Mouse (Mus musculus) spleen, adult 12 weeks (tissue): ENCODE results near the gene AI854703.
"Not testable (repeated sequence)": the region's sequence is repeated elsewhere in the genome, so short reads cannot be mapped to it uniquely, and the experiment has no call there.

Source experiments
- DNase-seq: peaks from one replicate; pipeline ENCODE4 v3.0.0; 2022; ENCODE audit warnings: low spot score

The AI854703 gene

GRCm38 (mm10) chr6:48614756-48615155 is 11.8 kb upstream of the AI854703 start:
- no peak for DNase-seq

DNA sequence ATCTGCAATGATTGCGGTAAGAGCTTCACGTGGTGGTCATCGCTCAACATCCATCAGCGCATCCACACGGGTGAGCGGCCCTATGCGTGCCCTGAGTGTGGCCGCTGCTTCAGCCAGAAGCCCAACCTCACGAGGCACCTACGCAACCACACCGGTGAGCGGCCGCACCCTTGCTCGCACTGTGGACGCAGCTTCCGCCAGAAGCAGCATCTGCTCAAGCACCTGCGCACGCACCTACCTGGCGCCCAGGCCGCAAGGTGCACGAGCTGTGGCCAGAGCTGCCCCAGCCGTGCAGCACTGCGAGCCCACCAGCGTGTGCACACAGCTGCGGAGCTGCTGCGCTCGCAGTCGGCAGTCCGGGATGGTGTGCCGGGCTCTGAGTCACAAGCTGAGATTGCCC is 6.5 kb upstream of the AI854703 start:
- no peak for DNase-seq

GRCm38 (mm10) chr6:48622186-48622843 is 4.2 kb upstream of the AI854703 start:
- DNase-seq, result not testable (repeated sequence)

GRCm38 (mm10) chr6:48623460-48623859 is 3.1 kb upstream of the AI854703 start:
- no peak for DNase-seq

GRCm38 (mm10) chr6:48626984-48627383 is 420 bp downstream of the AI854703 start:
- DNase-seq, result no peak

DNA sequence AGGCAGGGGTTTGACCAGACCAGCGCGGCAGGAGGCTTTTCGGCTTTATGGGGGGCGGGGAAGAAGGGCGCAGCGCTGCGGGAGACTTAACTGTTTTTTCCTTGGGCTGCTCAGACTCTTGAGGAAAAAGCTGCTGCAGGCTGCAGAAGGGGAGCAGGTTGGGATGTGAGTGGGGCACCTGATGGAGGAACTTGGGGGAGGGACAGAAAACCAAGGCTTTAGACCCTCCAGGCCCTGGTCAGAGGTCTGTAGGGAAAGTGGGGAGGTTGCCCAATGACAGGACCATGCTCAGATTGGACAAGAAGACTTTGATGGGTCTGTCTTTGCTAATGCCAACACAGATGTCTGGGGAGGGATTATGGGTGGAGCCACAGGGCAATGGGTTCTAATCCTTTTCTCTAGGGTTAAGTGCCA is 954 bp downstream of the AI854703 start:
- no peak for DNase-seq

DNA sequence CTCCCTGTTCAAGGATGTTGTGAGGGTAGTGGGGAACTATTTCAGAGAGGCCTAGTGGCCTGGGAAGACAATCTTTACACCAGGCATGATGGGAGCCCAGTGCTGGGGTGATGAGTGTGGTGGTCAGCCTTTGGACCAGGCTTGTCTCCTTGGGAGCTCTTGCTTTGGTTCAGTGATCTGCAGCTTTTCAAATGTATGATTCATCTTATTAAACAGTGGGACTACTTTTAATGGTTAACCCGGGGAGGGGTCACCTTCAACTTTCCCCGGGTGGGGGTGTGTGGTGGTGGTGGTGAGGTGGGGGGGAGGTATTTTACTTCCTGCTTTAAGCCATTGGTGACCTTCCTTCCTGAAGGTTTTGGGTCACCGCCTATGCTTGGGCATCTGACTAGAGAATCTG is 1.8 kb downstream of the AI854703 start:
- DNase-seq, result no peak

GRCm38 (mm10) chr6:48628808-48629660 is 2.5 kb downstream of the AI854703 start:
- DNase-seq, result no peak

GRCm38 (mm10) chr6:48629661-48630034 is 3.1 kb downstream of the AI854703 start:
- no peak for DNase-seq

DNA sequence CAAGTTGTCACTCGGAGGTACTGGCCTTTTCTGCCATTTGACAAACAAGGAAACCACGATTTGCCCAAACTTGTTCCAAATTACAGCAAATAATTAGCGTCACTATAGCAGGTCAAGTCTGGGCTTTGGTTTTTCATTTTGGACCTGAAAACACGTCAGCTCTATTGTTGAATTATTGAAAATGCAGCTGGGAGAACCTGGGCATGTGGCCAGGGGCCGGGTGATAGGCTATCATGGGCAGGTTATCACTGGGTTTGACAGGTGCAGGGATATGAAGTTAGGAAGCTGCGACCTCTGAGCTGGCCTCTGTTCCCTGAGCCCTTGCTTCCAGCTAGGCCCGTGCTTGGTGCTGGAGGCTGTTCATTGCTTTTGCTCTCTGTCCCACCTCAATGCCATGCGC is 4.3 kb downstream of the AI854703 start:
- DNase-seq, result no peak

- DNase-seq, result no peak
Observed at GRCm38 (mm10) chr6:48635105-48635504, 8.5 kb downstream of the AI854703 start.

GRCm38 (mm10) chr6:48636515-48636914 is 10.0 kb downstream of the AI854703 start:
- DNase-seq, result no peak

DNA sequence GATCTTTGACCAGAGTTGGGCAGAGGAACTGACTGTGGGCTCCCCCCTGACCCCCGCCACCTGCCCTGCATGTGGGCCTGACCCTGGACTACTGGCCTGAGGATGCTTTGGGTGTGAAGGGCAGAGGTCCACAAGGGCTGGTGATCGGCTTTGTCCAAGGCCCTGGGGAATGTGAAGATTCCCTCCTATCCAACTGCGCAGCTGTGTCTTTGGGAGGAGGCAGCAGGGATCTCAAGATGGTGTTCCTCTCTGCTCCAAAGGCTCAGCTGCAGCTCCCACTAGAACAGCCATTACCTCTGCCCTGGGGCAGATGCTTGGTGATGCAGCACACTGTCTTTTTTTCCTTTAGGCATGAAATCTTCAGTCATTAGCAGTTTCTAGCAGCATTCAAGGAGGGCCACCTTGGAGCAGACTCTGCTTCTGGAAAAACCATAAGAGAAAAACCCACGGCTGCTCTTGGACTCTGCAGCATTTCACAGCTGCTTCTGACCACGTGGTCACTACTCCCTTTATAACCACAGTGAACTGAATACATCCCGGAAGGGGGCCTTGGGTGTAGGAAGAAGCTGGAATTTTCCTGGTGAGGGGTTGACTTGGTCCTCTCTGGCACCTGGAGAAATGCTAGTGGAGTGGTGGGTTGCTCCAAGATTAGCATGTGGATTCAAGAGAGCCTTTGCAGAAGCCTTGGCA is 11.4 kb downstream of the AI854703 start:
- DNase-seq, result no peak

DNA sequence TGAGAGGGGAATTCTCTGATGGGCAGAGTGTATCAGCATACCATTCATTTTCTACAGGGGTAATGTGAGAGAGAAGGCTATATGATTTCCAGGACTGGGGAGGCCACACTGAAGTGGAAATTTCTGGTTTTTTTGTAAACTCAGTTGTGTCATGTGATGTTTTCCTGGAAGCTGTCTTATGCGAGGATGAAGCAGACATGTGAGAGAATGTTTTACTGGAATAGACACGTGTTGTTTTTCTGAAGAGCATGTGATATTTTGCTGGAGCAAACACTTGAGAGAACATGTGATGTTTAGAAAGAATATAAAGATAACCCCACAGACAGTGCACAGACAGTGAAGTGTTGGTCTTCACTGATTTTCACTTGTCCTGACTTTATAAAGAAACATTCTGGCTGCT is 12.0 kb downstream of the AI854703 start:
- DNase-seq, result no peak

- no peak for DNase-seq
Observed at GRCm38 (mm10) chr6:48641391-48641790, 14.8 kb downstream of the AI854703 start.

DNA sequence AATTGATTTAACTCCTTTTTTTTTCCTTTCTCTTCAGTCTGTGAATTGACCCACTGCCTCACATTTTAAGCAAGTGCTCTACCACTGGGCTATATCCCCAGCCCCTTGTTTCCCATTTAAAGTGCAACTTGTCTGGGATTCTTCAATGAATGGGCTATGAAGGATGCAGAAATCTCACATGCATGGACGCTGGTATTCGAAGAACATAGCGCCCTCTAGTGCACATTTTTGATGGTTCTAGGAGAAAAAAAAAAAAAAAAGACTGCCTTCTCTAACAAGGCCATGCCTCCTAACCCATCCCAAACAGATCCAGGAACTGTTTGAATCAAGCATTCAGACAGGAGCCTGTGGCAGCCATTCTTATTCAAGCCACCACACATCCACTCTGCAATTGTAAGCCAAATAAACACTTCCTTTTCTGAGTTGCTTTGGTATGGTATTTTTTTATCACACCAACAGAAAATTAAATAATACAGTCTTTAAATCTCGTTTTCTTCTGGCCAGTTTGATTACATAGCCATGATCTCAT is 16.3 kb downstream of the AI854703 start:
- no peak for DNase-seq

DNA sequence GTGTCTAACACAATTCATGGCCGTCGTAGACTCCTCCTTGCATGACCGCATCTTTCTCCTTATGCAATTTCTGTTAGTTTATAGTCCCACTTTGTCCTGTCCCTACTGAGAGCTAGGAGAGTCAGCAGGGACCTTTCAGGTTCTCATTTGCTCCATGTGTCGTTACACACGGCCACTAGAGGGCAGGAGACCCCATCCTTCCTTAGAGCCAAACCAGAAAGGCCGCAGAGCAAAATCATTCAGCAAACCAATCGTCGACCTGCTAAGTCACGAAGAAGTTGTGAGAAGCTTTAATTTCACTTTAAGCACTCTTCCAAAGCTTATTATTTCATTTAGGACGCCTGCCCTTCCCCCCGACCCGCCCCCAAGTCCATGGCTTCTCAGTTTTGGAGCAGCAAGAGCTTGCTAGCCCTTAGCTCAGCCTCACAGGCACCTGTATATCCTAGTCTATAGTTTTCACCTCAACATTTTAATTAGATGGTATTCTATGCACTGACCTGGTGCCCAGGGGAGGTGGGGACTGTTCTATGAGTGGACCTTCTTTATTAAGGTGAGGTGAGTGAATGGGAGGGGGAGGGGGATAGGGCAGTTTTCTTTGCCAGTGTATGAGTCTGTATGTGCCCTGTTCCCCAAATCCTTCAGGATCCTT is 19.2 kb downstream of the AI854703 start:
- peak; percentile 37 for DNase-seq

DNA sequence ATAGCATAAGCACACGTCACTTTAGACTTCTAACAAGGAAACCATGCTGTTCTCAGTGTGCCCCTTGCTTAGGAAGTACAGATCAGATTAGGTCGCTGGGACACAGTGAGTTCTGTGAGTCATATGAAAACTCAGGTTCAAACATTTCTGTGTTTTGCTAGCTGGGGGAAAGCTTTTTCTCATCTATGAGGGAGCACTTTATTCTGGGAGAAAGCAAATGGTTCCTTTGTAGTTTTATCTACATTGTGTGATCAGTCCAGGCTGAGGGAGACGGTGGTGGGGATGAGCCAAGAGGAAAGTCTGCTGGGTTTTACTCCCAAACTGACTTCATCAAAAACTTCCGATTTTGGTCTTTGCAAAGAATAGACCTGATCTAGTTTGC is 19.7 kb downstream of the AI854703 start:
- no peak for DNase-seq

DNA sequence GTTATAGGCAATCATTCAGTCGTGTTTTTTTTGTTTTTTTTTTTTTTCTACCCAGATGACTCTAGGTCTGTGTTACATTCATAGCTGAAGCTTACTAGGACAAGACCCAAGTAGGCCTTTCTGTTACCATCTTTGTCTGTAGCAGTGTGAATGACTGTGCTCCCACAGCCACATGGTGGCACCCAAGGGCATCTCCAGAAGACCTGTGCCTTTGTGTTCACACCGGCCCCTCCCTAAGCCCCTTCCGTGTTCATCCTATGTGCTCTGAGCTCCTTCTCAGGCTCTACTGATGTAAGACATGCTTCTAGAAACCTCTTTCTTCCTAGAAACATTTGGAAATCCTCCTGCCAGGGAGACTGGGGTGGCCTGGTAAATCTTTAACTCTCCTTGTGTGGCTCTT is 20.4 kb downstream of the AI854703 start, which contains the start of gene Gimap8:
Gene Gimap8, plus strand, starts transcription at position 240 of the 400 bp plus-strand sequence.
- peak; percentile 68 for DNase-seq

- DNase-seq, result no peak
Observed at GRCm38 (mm10) chr6:48647611-48648010, 21.0 kb downstream of the AI854703 start.

GRCm38 (mm10) chr6:48648779-48649178 is 22.2 kb downstream of the AI854703 start:
- DNase-seq, result no peak

DNA sequence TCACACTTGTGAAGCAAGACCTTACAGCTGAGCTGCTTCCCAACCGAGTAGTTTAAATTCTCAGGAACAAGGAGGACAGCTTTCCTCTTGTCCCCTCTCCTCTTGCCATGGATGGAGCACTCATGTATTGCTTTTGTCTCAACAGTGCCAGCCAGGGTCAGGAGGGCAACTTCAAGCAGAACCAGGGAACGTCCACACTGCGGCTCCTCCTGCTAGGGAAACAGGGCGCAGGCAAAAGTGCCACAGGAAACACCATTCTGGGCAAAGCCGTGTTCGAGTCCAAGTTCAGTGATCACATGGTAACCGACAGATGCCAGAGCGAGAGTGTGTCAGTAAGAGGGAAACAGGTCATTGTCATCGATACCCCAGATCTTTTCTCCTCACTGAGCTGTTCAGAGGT is 23.5 kb downstream of the AI854703 start:
- DNase-seq, result no peak
